Mouse (Mus musculus): Measurements from ENCODE around the gene Slamf1. TPM values are rescaled to one million over a fixed set of nuclear protein-coding genes. Genes with fewer than 3 reads are reported as not detected.

Slamf1 gene
- polyA plus RNA-seq, 1 experiment from 2014 or later = 0.29 TPM

- Histone ChIP-seq H3K36me3 (ENCODE audit: control insufficient read depth, insufficient read depth, low read length) (no peaks in the 10 kb centered on the region), H3K9ac (ENCODE audit: low read length) (no peak overlapping the region), H3K27ac (ENCODE audit: low read depth, low read length) (no peak overlapping the region), H3K4me2 (no peak overlapping the region), H3K4me3 (ENCODE audit: low read depth, low read length) (no peak overlapping the region), H3K9me3 (ENCODE audit: control insufficient read depth, low read length) (no peaks in the 10 kb centered on the region), H3K4me1 (ENCODE audit: control insufficient read depth, insufficient read depth, low read length) (no peaks in the 10 kb centered on the region), H3K27me3 (ENCODE audit: control insufficient read depth, insufficient read depth, low read length) (no peaks in the 10 kb centered on the region)
- DNase-seq (ENCODE audit: low spot score, missing footprints) (peak; percentile 91), ATAC-seq (ENCODE audit: low FRiP score) (no peak)
Measured at GRCm38 (mm10) chr1:171826164-171826563, 59.2 kb downstream of the Slamf1 start.

GRCm38 (mm10) chr1:171827674-171828073 is 60.7 kb downstream of the Slamf1 start:
- no peaks in the 10 kb centered on the region for H3K27me3 ChIP-seq (ENCODE audit: control insufficient read depth, insufficient read depth, low read length)
- DNase-seq (ENCODE audit: low spot score, missing footprints) (no peak), ATAC-seq (ENCODE audit: low FRiP score) (no peak)
- no peak overlapping the region for H3K4me2 ChIP-seq
- H3K4me1 ChIP-seq (ENCODE audit: control insufficient read depth, insufficient read depth, low read length) = no peaks in the 10 kb centered on the region
- no peaks in the 10 kb centered on the region for H3K36me3 ChIP-seq (ENCODE audit: control insufficient read depth, insufficient read depth, low read length)
- H3K9ac ChIP-seq (ENCODE audit: low read length) = no peak overlapping the region
- no peak overlapping the region for H3K4me3 ChIP-seq (ENCODE audit: low read depth, low read length)
- H3K27ac ChIP-seq (ENCODE audit: low read depth, low read length) = no peak overlapping the region
- H3K9me3 ChIP-seq (ENCODE audit: control insufficient read depth, low read length) = no peaks in the 10 kb centered on the region

- no peaks in the 10 kb centered on the region for H3K9me3 ChIP-seq (ENCODE audit: control insufficient read depth, low read length)
- no peak for ATAC-seq (ENCODE audit: low FRiP score)
- 88% methylated on average over 3 of the region's 3 CpGs for WGBS
- no peaks in the 10 kb centered on the region for H3K36me3 ChIP-seq (ENCODE audit: control insufficient read depth, insufficient read depth, low read length)
- no peak within 1 kb of the TSS for H3K27ac ChIP-seq (ENCODE audit: low read depth, low read length)
- no peak within 1 kb of the TSS for H3K4me2 ChIP-seq
- no peak within 1 kb of the TSS for H3K4me3 ChIP-seq (ENCODE audit: low read depth, low read length)
- H3K27me3 ChIP-seq (ENCODE audit: control insufficient read depth, insufficient read depth, low read length) = no peaks in the 10 kb centered on the region
- DNase-seq (ENCODE audit: low spot score, missing footprints) = no peak
- H3K4me1 ChIP-seq (ENCODE audit: control insufficient read depth, insufficient read depth, low read length) = no peaks in the 10 kb centered on the region
- no peak within 1 kb of the TSS for H3K9ac ChIP-seq (ENCODE audit: low read length)
Measured at GRCm38 (mm10) chr1:171839488-171839887, 72.6 kb downstream of the Slamf1 start, which contains the start of gene Cd84. Gene Cd84, plus strand, starts transcription at chr1:171839697.

DNA sequence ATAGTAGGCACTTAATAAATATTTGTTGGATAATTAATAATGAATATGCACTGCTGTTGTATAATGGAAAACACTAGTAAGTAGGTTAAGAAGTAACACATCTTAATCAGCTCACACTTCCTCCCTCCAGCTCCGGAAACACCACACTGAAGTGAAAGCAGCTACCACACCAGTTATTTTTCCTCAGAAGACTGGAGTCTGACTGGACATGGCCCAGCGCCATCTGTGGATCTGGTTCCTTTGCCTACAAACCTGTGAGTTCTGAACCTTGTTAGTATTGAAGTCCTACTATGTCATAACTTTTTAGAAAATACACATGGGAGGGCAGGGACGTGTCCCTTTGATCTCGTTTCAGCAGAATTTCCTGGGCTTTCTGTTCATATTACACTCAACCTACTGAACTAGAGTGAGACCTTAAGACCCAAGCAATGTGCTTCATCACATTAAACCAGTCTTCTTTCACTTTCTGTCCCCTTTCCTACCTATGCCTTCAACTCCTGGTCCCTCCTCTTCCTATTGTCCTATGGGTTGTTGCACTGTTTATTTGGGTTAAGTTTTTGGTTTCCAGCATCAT is 73.6 kb downstream of the Slamf1 start:
- no peak for ATAC-seq (ENCODE audit: low FRiP score)
- Histone ChIP-seq H3K4me1 (ENCODE audit: control insufficient read depth, insufficient read depth, low read length) (no peaks in the 10 kb centered on the region), H3K4me2 (no peak overlapping the region), H3K36me3 (ENCODE audit: control insufficient read depth, insufficient read depth, low read length) (no peaks in the 10 kb centered on the region), H3K27ac (ENCODE audit: low read depth, low read length) (no peak overlapping the region), H3K9ac (ENCODE audit: low read length) (no peak overlapping the region), H3K27me3 (ENCODE audit: control insufficient read depth, insufficient read depth, low read length) (no peaks in the 10 kb centered on the region), H3K9me3 (ENCODE audit: control insufficient read depth, low read length) (no peaks in the 10 kb centered on the region), H3K4me3 (ENCODE audit: low read depth, low read length) (no peak overlapping the region)
- 77% methylated on average over 4 of the region's 4 CpGs for WGBS
- no peak for DNase-seq (ENCODE audit: low spot score, missing footprints)

- Histone ChIP-seq H3K9ac (ENCODE audit: low read length) (no peak overlapping the region), H3K9me3 (ENCODE audit: control insufficient read depth, low read length) (no peaks in the 10 kb centered on the region), H3K4me3 (ENCODE audit: low read depth, low read length) (no peak overlapping the region), H3K4me2 (no peak overlapping the region), H3K36me3 (ENCODE audit: control insufficient read depth, insufficient read depth, low read length) (no peaks in the 10 kb centered on the region), H3K4me1 (ENCODE audit: control insufficient read depth, insufficient read depth, low read length) (no peaks in the 10 kb centered on the region), H3K27ac (ENCODE audit: low read depth, low read length) (no peak overlapping the region), H3K27me3 (ENCODE audit: control insufficient read depth, insufficient read depth, low read length) (no peaks in the 10 kb centered on the region)
- WGBS = 73% methylated on average over 5 of the region's 5 CpGs
- no peak for DNase-seq (ENCODE audit: low spot score, missing footprints)
- no peak for ATAC-seq (ENCODE audit: low FRiP score)
Measured at GRCm38 (mm10) chr1:171845035-171845754, 78.3 kb downstream of the Slamf1 start.

DNA sequence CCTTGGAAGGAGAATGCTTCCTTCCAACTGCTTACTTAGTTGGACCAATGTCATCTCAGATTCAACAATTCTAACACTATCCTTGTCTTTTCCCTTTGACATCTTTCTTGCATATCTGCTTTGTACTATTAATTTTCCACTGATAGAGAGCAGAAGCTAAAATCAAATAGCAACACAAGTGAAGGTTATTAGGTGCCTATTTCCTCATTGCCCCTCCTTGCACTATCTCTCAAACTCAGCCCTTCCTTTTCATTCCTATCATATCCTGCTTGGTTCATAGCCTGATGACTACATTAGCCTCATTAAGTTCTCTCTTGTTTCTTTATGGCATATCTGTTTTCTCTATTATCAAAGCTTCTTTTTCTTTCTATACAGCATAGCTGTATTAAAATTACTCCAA is 81.3 kb downstream of the Slamf1 start:
- Histone ChIP-seq H3K4me2 (no peak overlapping the region), H3K4me3 (ENCODE audit: low read depth, low read length) (no peak overlapping the region), H3K4me1 (ENCODE audit: control insufficient read depth, insufficient read depth, low read length) (no peaks in the 10 kb centered on the region), H3K9me3 (ENCODE audit: control insufficient read depth, low read length) (no peaks in the 10 kb centered on the region), H3K9ac (ENCODE audit: low read length) (no peak overlapping the region), H3K27ac (ENCODE audit: low read depth, low read length) (no peak overlapping the region), H3K36me3 (ENCODE audit: control insufficient read depth, insufficient read depth, low read length) (no peaks in the 10 kb centered on the region), H3K27me3 (ENCODE audit: control insufficient read depth, insufficient read depth, low read length) (no peaks in the 10 kb centered on the region)
- DNase-seq (ENCODE audit: low spot score, missing footprints) = no peak
- no peak for ATAC-seq (ENCODE audit: low FRiP score)

GRCm38 (mm10) chr1:171848757-171849156 is 81.8 kb downstream of the Slamf1 start:
- no peaks in the 10 kb centered on the region for H3K27me3 ChIP-seq (ENCODE audit: control insufficient read depth, insufficient read depth, low read length)
- ATAC-seq (ENCODE audit: low FRiP score) (no peak), DNase-seq (ENCODE audit: low spot score, missing footprints) (no peak)
- H3K4me1 ChIP-seq (ENCODE audit: control insufficient read depth, insufficient read depth, low read length) = no peaks in the 10 kb centered on the region
- H3K9ac ChIP-seq (ENCODE audit: low read length) = no peak overlapping the region
- H3K4me2 ChIP-seq = no peak overlapping the region
- no peaks in the 10 kb centered on the region for H3K9me3 ChIP-seq (ENCODE audit: control insufficient read depth, low read length)
- WGBS = 86% methylated on average over 4 of the region's 4 CpGs
- H3K4me3 ChIP-seq (ENCODE audit: low read depth, low read length) = no peak overlapping the region
- no peak overlapping the region for H3K27ac ChIP-seq (ENCODE audit: low read depth, low read length)
- no peaks in the 10 kb centered on the region for H3K36me3 ChIP-seq (ENCODE audit: control insufficient read depth, insufficient read depth, low read length)

- H3K27ac ChIP-seq (ENCODE audit: low read depth, low read length) = no peak overlapping the region
- H3K4me1 ChIP-seq (ENCODE audit: control insufficient read depth, insufficient read depth, low read length) = no peaks in the 10 kb centered on the region
- no peaks in the 10 kb centered on the region for H3K27me3 ChIP-seq (ENCODE audit: control insufficient read depth, insufficient read depth, low read length)
- no peak overlapping the region for H3K9ac ChIP-seq (ENCODE audit: low read length)
- no peak overlapping the region for H3K4me3 ChIP-seq (ENCODE audit: low read depth, low read length)
- DNase-seq (ENCODE audit: low spot score, missing footprints) (no peak), ATAC-seq (ENCODE audit: low FRiP score) (no peak)
- no peaks in the 10 kb centered on the region for H3K9me3 ChIP-seq (ENCODE audit: control insufficient read depth, low read length)
- WGBS = 92% methylated on average over 5 of the region's 5 CpGs
- no peak overlapping the region for H3K4me2 ChIP-seq
- no peaks in the 10 kb centered on the region for H3K36me3 ChIP-seq (ENCODE audit: control insufficient read depth, insufficient read depth, low read length)
Measured at GRCm38 (mm10) chr1:171849454-171849853, 82.5 kb downstream of the Slamf1 start.
